Mouse (Mus musculus): ENCODE results near the gene Nrxn2.

The Nrxn2 gene

DNA sequence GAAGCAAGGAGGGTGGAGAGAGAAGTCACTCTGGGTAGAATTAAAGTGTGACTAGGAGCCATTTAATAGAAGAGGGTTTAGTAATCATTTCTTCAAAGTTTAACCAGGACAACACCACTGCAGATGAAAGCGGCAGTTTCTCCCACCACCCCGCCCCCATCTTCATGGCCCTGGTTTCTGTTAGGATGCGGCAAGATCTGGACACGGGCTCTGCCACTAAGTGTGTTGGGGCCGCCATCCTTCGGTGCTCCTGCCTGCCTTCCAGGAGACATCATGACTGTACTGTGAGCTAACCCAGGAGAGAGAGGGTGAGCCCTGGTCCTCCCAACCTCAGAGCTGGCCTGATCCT lies 124.5 kb downstream of the Nrxn2 start:
- no peak for DNase-seq

DNA sequence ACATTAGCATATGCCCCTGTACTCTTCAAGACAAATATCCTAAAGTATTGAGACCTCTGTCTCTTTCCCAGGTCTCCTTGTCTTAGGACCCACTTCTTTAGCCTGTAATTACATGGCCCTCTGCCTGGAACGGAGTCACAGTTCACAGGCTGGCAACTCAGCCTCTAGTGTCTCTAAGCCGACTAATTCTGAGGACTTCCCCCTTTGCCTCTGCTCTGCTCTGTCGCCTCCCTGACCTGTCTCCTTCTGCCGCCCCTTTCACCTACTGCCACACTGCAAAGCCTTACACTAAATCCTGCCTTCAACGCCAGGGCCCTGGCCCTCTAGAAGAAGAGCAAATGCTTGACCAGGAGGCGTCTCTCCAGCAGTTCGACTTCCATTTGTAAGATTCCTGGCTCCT lies 125.0 kb downstream of the Nrxn2 start:
- no peak for DNase-seq

DNA sequence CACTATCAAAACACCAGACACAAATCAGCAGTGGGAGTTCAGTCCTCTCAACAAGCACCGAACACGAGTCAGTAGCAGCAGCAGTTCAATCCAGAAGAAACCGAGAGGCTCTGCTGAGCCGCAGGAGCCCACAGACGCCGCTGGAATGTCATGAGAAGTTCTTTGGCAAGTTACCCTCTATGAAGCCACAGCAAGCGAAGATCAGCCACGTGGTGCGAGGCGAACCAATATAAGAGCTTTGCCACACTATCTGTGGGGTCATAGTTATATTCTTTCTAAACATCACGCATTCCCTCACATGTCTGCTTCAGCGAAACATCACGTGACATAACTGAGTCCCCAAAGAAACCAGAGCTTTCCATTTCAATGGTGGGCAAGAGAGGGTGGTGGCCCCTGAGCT lies 126.2 kb downstream of the Nrxn2 start:
- no peak for DNase-seq

DNA sequence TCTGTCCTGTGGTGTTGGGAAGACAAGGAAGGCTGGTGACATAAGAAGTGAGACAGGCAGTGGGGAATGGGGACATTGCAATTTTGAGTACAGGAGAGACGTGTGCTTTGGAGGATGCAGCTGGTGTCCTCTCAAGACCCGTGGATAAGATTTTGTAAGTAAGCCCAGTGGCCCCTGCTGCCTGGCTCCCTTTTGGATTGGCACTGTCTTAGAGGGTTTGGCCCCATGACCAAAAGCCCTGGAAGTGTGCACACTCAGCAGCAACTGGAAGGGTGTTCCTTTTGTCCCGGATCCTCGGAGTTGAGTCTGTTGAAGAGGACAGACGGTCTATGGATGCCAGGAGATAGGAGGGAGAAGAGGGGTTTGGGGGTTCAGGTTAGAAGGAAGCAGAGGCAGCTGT lies 127.0 kb downstream of the Nrxn2 start:
- no peak for DNase-seq

DNA sequence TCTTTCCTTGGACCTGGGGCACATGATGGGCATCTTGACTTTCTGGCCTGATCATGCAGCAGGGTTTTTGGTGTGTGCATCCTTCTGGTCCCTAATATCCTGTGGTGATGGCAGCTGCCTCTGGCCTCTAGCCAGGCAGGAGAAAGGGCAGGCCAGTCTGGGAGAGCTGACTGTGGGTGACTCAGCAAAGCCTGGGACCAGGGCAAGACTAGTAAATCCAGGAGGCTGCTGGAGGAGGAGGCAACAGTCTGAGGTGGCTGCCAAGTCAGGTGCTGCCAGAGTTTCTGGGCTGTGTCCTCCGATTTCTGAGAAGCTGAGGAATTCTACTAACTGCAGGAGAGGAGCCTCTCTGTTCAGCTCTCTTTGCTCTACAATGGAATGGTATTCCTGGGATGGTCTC lies 127.6 kb downstream of the Nrxn2 start:
- peak; percentile 26 to 36 for DNase-seq

DNA sequence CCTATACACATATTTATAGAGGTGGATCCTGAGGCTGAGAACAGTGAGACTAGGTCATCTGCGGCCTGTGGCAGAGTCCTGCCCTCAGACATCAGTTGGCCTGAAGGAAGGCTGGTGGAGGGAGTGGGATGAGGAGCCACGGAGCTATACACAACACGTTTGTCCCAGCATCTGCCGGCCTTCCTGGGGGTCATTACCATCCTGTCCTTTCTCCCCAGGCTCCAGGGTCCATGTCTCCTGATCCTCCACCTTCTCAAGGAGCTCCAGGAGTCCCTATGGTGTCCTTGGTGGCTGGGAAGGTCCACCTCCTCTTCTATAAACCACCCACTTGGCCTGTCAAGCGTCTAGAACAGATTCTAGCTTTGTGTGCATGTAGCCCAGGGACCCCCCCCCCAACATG lies 129.3 kb downstream of the Nrxn2 start:
- no peak for DNase-seq

DNA sequence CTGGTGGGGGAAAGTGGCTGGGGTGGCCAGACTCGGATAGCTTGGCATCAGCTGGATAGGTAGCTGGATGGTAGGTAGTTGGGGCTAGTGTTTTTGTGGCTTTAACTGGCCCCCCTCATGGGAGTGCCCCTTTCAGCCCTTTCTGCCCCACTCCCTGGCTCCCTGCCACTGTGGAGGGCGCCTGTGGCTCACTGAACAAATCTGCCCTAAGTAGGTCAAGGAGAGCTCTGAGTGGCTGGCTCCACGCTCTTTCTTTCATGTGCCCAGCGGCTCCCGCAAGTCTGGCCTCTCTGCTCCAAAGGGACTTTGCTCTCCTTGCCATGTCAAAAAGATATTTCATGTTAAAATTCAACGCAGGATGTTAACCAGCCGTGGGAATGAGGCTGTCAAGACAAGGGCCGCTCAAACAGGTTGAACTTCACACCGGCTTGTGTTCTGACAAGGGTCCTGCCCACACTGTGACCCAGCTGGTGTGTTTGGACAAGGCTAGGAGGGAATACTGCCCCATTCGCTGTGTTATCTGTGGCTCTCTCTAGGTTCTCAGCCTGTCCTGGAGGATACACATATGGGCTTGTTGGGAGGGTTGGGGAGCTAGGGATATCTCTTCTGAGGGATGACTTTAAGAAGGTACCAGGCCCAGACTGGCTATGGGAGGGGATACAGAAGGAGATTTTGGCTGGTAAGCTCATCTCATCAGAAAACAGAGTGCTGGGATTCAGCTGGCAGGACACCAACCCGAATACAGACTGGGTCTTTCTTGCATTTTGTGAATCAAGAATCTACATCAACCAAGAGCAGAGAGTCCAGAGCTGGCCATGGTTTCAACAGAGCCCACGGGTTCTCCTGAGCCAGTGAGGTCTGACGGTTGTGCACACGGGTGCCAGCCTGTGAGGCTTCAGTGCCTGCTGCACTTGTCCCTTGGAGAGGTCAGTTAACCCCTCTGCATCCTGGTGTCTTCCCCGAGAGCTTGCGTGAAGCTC lies 130.2 kb downstream of the Nrxn2 start:
- DNase-seq: peak; percentile 52 to 63

DNA sequence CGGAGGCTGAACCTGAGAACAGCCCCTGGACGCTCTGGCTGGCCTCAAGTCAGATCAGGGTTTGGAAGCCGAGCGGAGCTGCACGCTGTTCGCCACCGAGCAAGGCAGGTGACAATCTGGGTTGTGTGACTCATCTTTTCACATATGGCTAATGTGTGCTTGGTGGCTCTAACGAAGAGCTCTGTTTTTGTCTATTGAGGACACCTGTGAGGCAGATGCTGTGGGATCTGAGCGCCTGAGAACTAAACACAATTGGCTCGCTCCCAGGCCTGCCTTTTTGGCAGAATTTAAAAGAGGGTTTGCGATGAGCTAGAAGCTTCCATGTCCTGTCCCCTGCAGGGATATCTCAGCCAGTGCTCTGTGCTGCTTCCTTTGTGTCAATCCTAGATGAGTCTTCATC lies 131.0 kb downstream of the Nrxn2 start:
- DNase-seq: no peak

DNA sequence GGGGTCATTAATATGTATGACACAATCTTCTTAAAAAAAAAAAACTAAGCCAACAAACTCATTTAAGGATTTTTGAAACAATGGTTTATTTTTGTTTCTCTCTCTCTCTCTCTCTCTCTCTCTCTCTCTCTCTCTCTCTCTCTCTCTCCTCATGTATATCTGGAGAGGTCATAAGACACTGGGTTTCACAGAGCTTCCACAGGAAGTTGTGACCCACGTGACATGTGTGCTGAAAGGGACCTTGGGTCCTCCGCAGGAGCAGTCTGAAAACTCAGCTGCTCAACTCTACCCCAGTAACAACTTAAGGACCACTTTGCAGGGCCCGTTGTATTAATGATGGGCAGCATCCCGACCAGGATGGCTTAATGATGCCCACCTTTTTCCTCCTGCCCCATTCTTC lies 132.7 kb downstream of the Nrxn2 start:
- no peak for DNase-seq

DNA sequence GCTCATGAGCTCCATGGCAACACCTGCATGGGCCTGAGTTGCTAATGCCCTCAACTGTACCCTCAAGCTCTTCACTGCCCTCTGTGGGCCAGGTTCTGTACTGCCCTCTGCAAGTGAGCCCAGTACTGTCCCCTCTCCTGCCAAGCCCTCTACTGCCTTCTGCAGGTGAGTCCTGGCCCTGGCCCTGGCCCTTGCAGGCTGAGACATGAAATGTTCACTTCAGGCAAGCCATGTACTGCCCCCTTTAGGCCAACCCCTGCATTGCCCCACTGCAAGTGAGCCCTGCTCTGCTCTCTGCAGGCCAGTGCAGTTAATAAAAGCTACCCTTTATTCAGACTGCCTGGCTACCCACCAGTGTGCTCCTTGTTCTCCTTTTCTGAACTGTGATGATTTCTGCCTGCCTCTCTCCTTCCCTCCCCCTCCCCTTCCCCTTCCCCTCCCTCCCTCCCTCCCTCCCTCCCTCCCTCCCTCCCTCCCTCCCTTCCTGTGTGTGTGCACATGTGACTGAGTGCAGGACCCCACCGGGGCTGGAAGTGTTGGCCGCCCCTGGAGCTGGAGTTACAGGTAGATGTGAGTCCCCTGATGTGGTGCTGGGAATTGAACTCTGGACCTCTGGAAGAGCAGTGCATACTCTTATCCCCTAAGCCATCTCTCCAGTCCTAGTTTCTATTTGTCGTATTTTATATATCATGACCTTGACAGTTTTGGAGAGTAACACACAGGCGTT lies 133.9 kb downstream of the Nrxn2 start:
- DNase-seq: peak; percentile 70 to 71

DNA sequence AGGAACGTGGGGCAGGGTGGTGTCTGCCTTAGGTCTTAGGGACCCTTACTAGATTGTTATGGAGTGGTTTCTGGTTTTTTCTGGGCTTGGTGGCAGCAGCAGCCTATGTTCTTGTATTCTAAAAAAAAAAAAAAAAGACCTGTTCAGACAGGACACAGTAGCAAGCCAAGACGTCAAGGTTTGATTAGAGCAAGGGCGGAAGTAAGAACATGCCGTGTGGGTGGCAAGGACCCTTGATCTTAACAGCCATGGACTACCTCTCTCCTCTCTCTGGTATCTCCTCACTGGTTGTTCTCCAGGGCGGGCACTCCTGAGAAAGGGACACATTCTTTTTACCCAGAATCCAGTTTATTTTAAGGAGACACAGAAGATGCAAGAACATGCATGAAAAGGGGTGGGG lies 134.6 kb downstream of the Nrxn2 start:
- DNase-seq: no peak

DNA sequence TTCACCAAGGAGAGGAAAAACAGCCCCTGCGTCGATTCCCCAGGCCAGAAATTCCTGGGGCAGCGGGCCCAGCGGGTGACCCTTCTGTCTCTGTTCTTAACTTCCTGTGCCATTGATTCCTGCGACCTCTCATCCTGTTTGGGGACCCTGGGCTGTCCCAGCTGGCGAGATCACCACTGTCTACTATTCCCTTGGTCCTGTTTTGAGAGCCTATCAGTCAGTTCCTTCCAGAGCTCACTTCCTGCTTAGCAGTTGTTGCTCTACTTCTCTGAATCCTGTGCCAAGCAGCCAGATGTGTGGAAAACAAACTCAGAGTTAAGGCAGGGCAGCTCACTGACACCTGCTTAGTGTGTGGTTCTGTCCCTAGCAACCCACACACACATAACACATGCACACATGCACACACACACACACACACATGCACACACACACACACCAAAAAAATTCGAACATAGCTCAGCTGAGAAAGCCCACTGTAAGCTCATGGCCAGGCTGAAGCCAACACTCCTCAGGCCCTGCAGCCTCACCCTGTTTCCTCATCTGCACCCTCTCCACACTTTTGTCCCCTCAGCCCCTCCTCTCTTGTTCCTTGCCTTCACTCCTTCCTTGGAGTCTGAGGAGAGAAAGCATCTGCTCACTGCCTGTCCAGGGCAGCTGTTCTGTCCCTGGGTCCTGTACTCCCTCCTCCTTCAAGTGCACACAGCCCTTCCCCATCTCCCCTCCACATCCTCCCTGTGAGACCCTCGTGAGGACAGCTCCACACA lies 135.5 kb downstream of the Nrxn2 start:
- peak; percentile 39 to 48 for DNase-seq

DNA sequence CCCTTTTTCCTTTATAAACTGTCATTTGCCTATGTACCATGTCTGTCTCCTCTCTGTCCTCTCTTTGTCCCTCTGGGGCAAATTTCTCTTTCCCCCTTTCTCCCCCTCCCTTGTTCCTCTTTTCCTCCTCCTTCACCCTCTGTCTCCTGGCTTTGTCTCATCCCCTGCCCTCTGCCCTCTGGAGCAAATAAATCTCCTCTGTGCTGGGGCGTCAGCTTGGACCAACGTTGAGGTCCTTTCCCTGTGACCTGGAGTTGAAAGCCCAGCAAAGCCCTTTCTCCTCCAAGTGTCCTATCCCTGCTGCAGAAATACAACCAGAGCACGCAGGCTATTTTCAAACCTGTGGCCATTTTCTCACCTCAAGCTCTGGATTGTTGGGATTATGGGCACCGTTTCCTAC lies 141.0 kb downstream of the Nrxn2 start:
- DNase-seq: no peak

DNA sequence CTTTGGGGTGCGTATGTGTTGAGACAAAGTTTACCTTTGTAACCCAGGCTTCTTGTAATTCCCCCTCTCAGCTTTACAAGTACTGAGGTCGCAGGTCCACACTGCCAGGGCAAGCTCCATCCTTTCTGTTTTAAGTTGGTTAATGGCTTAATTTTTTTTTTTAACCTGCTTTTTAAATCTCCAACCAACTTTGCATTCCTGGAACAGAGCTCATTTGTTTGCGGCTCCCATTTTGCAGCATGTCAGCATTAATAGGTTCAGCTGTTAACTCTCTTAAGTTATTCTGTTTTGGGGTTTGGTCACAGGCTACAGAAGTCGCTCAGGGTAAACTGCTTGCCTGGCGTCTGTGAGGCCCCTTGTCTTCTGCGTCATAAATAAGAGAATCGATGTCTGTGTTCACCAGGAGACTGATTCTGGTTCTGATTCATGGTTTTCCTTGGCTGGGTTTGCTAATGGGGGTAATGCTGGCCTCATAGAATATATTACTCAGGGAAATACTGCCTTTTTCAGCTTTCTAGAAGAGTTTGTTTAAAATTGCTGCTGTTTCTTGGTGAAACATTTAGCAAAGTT lies 141.8 kb downstream of the Nrxn2 start:
- DNase-seq: no peak

DNA sequence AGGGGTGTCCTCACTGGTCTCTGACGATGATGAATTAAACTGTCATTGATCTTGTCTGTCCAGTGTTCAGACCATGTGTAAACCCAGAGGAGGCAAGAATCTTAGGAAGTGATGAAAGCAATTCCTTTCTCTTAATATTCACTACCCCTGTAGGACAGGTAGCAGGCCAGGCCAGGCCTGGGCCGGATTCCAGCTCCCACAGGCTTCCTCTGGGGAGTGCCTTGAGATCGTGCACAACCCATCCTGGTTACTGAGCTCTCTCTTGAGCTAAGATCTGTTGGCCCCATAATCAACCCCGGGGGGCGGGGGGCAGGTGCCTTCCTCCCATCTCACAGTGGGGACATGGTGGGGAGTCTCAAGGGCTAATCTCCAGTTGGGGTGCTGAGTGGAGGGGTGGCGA lies 146.6 kb downstream of the Nrxn2 start:
- no peak for DNase-seq

DNA sequence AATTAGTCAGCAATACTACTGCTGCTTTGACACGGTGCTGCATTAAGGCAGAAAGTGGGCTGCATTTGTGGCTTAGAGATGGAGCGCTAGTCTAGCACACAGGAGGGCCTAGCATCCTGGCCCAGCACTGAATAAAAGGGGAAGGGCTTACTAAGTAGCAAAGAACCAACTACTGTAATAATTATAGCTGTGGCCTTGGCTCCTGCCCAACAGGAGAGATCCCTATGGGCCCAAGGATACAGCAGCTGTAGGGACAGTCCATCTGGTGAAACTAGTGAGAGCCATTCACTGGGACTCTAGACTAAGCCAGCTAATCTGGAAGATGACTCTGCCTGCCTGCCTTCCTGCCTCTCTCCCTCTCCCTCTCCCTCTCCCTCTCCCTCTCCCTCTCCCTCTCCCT lies 147.9 kb downstream of the Nrxn2 start:
- no peak for DNase-seq

DNA sequence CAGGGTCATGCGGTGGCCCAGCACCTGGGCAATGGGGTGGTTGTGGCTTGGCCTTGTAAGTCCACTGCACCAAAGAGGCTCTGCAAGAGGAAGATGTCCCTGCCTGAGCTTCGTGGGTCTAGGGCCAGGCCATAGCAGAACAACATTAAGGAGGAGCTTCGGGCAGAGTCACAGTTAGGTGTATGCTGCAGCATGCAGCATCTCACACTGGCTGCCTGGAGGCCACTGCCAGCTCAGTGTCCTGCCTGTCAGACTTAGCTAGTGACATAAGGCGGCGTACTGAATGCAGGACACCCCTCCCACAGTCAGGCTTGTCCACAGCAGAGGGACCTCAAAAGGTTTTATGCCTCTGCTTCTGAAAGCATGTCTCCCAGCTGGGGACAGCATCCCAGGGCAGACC lies 150.5 kb downstream of the Nrxn2 start:
- DNase-seq: no peak

DNA sequence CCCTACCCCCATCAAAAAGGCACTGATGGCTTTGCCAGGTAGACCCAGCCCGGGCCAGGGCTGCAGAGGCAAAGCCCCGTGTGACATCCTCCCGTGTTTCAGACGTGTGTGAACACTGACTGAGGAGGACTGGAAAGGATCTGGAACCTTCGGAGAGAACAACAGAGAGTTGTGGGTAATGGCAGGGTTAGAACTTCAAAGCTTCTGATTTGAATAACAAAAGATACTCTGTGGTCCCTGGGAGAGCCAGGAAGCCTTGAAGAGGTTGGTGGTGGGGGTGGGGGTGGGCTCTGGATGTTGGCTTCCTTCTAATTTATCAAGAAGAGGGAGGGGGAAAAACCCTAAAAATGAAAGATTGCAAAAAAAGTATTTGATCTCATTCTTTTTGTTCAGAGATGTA lies 151.0 kb downstream of the Nrxn2 start:
- no peak for DNase-seq

DNA sequence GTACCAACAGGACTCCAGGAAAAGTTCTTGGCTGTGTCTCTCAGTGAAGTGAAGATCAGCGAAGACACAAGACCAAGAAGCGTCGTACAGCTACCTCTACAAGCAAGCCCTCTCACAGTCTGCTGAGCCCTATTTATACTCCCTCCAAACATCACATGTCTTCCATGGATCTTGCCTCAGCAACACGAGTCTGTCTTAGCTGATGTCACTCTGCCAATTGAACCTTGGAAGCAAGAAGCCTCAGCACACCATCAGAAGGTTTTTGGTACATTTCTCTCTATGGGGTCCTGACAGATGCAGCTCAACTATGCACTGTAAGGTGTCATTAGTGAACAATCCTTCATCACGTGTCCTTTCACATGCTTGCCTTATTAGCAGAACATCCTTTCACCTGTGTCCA lies 152.9 kb downstream of the Nrxn2 start:
- no peak for DNase-seq

DNA sequence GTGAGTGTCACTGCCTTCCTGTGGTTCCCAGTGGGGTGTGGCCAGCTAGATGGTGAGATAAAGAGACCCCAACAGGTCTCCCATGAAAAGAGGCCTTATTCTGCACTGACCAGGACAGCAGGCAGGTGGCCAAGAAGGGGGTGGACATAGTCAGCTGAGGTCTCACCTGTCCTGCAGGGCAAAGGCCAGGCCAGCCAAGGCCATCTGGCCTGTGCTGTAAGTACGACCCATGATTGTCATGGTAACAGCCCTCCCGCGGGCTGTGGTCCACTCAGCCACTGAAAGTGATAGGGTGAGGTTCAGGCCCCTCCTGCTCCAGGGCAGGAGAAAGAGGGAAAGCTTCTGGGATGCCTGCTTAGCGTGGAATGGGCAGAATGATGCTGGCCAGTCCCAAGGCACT lies 153.5 kb downstream of the Nrxn2 start:
- DNase-seq: no peak

Measured in lung, adult 18-20 months (tissue).